Mouse (Mus musculus) gastrocnemius, postnatal 10 days (tissue): ENCODE data around the gene Kntc1. TPM values are rescaled to one million over a fixed set of nuclear protein-coding genes. Genes with fewer than 3 reads are reported as not detected.

Experiments
- DNase-seq: peaks from one replicate; pipeline ENCODE4 v3.0.0; 2021; ENCODE audit warnings: mixed read lengths
- total RNA-seq, 2 experiments: library from RNA; stranded (reverse); gene quantifications; 2 replicates each; pipeline ENCODE4 v1.2.3; 2021

Gene Kntc1
- total RNA-seq, 2 experiments from 2014 or later, result 5.2 to 5.9 TPM

- no peak for DNase-seq
Observed at GRCm38 (mm10) chr5:123808541-123808940, 59.0 kb downstream of the Kntc1 start.

- DNase-seq, result no peak
Observed at GRCm38 (mm10) chr5:123809156-123809555, 59.6 kb downstream of the Kntc1 start.

GRCm38 (mm10) chr5:123816891-123817290 lies 67.4 kb downstream of the Kntc1 start:
- no peak for DNase-seq

GRCm38 (mm10) chr5:123818941-123819577 lies 69.5 kb downstream of the Kntc1 start:
- DNase-seq, result no peak

GRCm38 (mm10) chr5:123820501-123821263 lies 71.2 kb downstream of the Kntc1 start:
- DNase-seq, result no peak

GRCm38 (mm10) chr5:123821264-123821571 lies 71.7 kb downstream of the Kntc1 start:
- DNase-seq, result no peak

GRCm38 (mm10) chr5:123822706-123823105 lies 73.2 kb downstream of the Kntc1 start:
- no peak for DNase-seq

- DNase-seq, result peak; percentile 32
Observed at GRCm38 (mm10) chr5:123827659-123828091, 78.2 kb downstream of the Kntc1 start.

GRCm38 (mm10) chr5:123832309-123832708 lies 82.8 kb downstream of the Kntc1 start:
- no peak for DNase-seq

- DNase-seq, result no peak
Observed at GRCm38 (mm10) chr5:123834836-123835235, 85.3 kb downstream of the Kntc1 start.

GRCm38 (mm10) chr5:123837371-123837770 lies 87.9 kb downstream of the Kntc1 start:
- no peak for DNase-seq

- no peak for DNase-seq
Observed at GRCm38 (mm10) chr5:123842221-123842934, 92.9 kb downstream of the Kntc1 start.

GRCm38 (mm10) chr5:123842935-123843282 lies 93.4 kb downstream of the Kntc1 start:
- no peak for DNase-seq

- DNase-seq, result no peak
Observed at GRCm38 (mm10) chr5:123843816-123844215, 94.3 kb downstream of the Kntc1 start.

GRCm38 (mm10) chr5:123844316-123844715 lies 94.8 kb downstream of the Kntc1 start:
- no peak for DNase-seq

GRCm38 (mm10) chr5:123851398-123851797 lies 101.9 kb downstream of the Kntc1 start:
- no peak for DNase-seq

- DNase-seq, result no peak
Observed at GRCm38 (mm10) chr5:123853877-123854504, 104.5 kb downstream of the Kntc1 start.

GRCm38 (mm10) chr5:123854511-123854910 lies 105.0 kb downstream of the Kntc1 start:
- DNase-seq, result no peak

- no peak for DNase-seq
Observed at GRCm38 (mm10) chr5:123858798-123859197, 109.3 kb downstream of the Kntc1 start.

- no peak for DNase-seq
Observed at GRCm38 (mm10) chr5:123862374-123863350, 113.1 kb downstream of the Kntc1 start.

- no peak for DNase-seq
Observed at GRCm38 (mm10) chr5:123863934-123864333, 114.4 kb downstream of the Kntc1 start.

- no peak for DNase-seq
Observed at GRCm38 (mm10) chr5:123865365-123865764, 115.8 kb downstream of the Kntc1 start, which contains the start of gene Hcar2. TSS of gene Hcar2 (minus strand) at chr5:123865499.
